Mouse (Mus musculus) gastrocnemius, adult 18-20 months (tissue): ENCODE data around the gene Myrip. TPM values are rescaled to one million over a fixed set of nuclear protein-coding genes. Genes with fewer than 3 reads are reported as not detected.
A peak's percentile ranks its signal among the peaks of the same experiment; 100 is the strongest.
"Not testable (repeated sequence)": the region's sequence is repeated elsewhere in the genome, so short reads cannot be mapped to it uniquely, and the experiment has no call there.

Source experiments
- DNase-seq: peaks from one replicate; pipeline ENCODE4 v3.0.0; 2021; ENCODE audit warnings: low spot score
- long read RNA-seq, 2 experiments: library from polyadenylated mRNA; stranded (forward); transcript quantifications; one replicate each; pipeline ENCODE4 v2.0.0; 2021
- total RNA-seq, 2 experiments: library from RNA; stranded (reverse); gene quantifications; 2 replicates each; pipeline ENCODE4 v1.2.3; 2021

Gene Myrip
- 1 to 10 TPM in 1 of 2 experiments, under 1 TPM in 1; 1.00 to 1.3 TPM for total RNA-seq
- long read RNA-seq, experiment 1, result 0 reads
- long read RNA-seq, experiment 2, result 0 reads

GRCm38 (mm10) chr9:120301213-120301612 is at the start of gene Myrip:
Myrip (plus strand) TSS chr9:120301513.
- not testable (repeated sequence) for DNase-seq

GRCm38 (mm10) chr9:120259805-120260204 is 41.5 kb upstream of the Myrip start:
- no peak for DNase-seq

GRCm38 (mm10) chr9:120263994-120264393 is 37.3 kb upstream of the Myrip start:
- DNase-seq, result no peak

- DNase-seq, result peak; percentile 57
Measured at GRCm38 (mm10) chr9:120273083-120273482, 28.2 kb upstream of the Myrip start.

GRCm38 (mm10) chr9:120275226-120275625 is 26.1 kb upstream of the Myrip start:
- DNase-seq, result no peak

- no peak for DNase-seq
Measured at GRCm38 (mm10) chr9:120281147-120281546, 20.2 kb upstream of the Myrip start.

GRCm38 (mm10) chr9:120282461-120283047 is 18.8 kb upstream of the Myrip start:
- no peak for DNase-seq

- DNase-seq, result no peak
Measured at GRCm38 (mm10) chr9:120283556-120283955, 17.8 kb upstream of the Myrip start.

GRCm38 (mm10) chr9:120288011-120288410 is 13.3 kb upstream of the Myrip start:
- no peak for DNase-seq

GRCm38 (mm10) chr9:120290375-120290774 is 10.9 kb upstream of the Myrip start:
- DNase-seq, result no peak

- DNase-seq, result no peak
Measured at GRCm38 (mm10) chr9:120292488-120292887, 8.8 kb upstream of the Myrip start.

GRCm38 (mm10) chr9:120295527-120295926 is 5.8 kb upstream of the Myrip start:
- DNase-seq, result no peak

GRCm38 (mm10) chr9:120296938-120297337 is 4.4 kb upstream of the Myrip start:
- DNase-seq, result no peak

GRCm38 (mm10) chr9:120299429-120299828 is 1.9 kb upstream of the Myrip start:
- no peak for DNase-seq

GRCm38 (mm10) chr9:120302980-120303452 is 1.7 kb downstream of the Myrip start:
- DNase-seq, result no peak

GRCm38 (mm10) chr9:120303453-120304299 is 2.4 kb downstream of the Myrip start:
- peak; percentile 18 for DNase-seq

GRCm38 (mm10) chr9:120304300-120305137 is 3.2 kb downstream of the Myrip start:
- no peak for DNase-seq

- no peak for DNase-seq
Measured at GRCm38 (mm10) chr9:120315171-120315570, 13.9 kb downstream of the Myrip start.

- DNase-seq, result no peak
Measured at GRCm38 (mm10) chr9:120319099-120319498, 17.8 kb downstream of the Myrip start.

- no peak for DNase-seq
Measured at GRCm38 (mm10) chr9:120320573-120320972, 19.3 kb downstream of the Myrip start.

GRCm38 (mm10) chr9:120322702-120323426 is 21.6 kb downstream of the Myrip start:
- no peak for DNase-seq
